Mouse (Mus musculus) adrenal gland, postnatal 36 days (tissue): ENCODE measurements at regions not wholly inside any gene's neighbourhood (a gene's known extent, or its start where the extent isn't known, plus 50 kb on each side); places are given as distances from the start of the nearest gene placed in this dataset.
A peak's percentile ranks its signal among the peaks of the same experiment; 100 is the strongest.

Experiments
- DNase-seq, 2 experiments: peaks; one replicate each; pipeline ENCODE4 v3.0.0; 2021; ENCODE audit warnings: mixed read lengths in 1 of 2

DNA sequence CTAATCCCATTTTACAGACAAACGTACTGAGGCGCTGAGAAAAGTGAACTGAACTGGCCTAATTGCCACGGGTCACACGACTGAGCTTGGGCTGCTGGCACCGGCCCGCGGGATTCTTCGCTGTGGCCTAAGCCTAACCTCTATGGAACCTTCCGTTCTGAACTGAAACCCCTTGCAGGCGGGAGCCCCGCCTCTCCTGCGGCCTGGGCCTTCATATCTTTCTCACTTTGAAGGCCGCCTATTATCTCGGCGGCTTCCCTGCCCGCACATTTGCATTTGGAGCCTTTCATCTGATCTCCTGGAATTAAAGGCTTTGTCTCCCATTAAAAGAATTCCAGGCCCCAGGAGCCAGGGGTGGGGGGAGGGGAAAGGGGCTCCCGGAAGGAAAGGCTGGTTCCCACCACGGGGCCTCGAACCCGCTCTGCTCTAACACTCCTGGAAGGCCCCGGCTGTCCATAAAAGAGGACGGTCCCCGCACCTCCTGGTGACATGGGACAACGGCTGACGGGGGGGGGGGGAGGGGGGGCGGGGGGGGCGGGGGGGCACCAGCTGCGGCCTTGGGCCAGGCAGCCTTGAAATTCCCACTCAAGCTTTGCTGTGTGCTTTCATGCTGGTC is 122.9 kb upstream of the Pja1 start:
- DNase-seq = peak in 1 of 2 experiments; percentile 20

- no peak for DNase-seq
Observed at GRCm38 (mm10) chrX:99592980-99593379, 121.9 kb upstream of the Pja1 start.

DNA sequence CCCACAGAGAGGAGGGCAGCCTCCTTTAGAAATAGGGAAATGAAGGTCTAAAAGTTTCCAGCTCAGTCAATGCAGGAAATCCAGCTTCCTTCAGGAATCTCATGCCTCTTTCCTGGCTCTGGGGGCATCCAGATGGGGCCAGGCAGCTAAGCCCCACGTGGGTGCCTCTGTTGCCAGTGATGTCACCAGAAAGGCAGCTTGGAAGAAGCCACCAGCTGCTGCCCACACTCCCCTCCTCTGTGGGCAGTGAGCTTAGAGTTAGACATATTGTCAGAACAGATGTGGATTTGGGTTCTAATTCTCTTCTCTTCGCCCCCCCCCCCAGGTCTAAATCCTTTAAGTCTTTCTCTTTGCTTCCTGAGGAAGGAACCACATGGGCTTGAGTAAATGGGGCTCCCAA is 116.2 kb upstream of the Pja1 start:
- no peak for DNase-seq

GRCm38 (mm10) chrX:99586282-99586681 is 115.2 kb upstream of the Pja1 start:
- DNase-seq = no peak

DNA sequence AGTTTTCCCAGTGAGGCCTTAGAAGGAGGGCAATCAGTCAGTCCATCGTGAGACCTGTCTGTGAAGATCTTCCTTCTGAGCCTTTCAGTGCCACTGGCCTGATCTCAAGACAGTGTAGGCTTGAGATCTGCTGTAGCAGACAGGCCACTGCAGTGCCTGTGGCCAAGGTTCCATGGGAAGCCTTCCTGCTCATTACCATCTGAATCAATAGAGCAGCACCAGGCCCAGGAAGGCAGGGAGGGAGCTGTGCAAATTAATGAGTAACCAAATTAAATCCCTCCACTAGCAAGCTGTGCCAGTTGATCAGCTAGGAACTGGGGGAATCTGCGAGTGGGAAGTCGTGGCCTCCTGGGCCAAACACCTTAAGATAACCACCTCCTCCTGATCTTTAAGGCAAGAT is 114.6 kb upstream of the Pja1 start:
- DNase-seq = no peak

DNA sequence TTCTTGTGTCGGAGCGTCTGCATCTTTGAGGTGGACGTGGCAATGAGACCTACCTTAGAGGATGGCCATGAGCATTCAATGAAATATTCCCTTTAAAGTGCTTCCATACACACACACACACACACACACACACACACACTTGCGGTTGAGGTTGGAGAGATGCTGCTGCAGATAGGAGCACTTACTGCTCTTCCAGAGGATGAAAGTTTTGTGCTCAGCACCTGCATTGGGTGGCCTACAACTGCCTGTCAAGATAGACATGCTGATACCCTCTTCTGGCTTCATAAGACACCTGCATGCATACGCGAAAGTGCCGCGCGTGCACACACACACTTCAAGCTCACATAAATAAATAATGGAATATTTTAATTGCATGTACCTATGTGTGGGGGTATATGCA is 111.5 kb upstream of the Pja1 start:
- DNase-seq = no peak

- DNase-seq = no peak
Observed at GRCm38 (mm10) chrX:99581632-99582466, 110.8 kb upstream of the Pja1 start.

DNA sequence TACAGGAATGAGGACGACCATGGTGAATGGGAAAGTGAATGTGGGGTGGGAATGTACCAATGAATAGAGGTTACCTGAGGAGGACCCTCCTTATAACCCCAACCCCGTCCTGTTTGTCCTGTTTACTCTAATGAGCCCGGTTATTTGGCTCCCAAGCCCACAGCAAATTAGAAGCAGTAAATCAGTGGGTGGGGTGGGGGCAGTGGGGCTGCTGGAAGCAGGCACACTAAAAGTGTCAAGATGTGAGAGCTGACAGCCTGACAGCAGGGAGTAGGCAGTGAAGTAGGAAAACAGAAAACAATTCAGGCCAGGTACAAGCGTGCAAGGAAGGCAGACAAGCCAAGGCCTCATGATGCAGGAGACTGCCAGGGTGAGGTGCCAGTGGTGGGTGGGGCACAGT is 108.1 kb upstream of the Pja1 start:
- no peak for DNase-seq

GRCm38 (mm10) chrX:99578796-99579195 is 107.7 kb upstream of the Pja1 start:
- DNase-seq = no peak

GRCm38 (mm10) chrX:99575105-99575504 is 104.0 kb upstream of the Pja1 start:
- DNase-seq = no peak

GRCm38 (mm10) chrX:99574441-99575103 is 103.5 kb upstream of the Pja1 start:
- peak; percentile 50 to 76 for DNase-seq

GRCm38 (mm10) chrX:99570161-99570560 is 99.1 kb upstream of the Pja1 start:
- DNase-seq = no peak

- no peak for DNase-seq
Observed at GRCm38 (mm10) chrX:99568244-99568643, 97.2 kb upstream of the Pja1 start.

DNA sequence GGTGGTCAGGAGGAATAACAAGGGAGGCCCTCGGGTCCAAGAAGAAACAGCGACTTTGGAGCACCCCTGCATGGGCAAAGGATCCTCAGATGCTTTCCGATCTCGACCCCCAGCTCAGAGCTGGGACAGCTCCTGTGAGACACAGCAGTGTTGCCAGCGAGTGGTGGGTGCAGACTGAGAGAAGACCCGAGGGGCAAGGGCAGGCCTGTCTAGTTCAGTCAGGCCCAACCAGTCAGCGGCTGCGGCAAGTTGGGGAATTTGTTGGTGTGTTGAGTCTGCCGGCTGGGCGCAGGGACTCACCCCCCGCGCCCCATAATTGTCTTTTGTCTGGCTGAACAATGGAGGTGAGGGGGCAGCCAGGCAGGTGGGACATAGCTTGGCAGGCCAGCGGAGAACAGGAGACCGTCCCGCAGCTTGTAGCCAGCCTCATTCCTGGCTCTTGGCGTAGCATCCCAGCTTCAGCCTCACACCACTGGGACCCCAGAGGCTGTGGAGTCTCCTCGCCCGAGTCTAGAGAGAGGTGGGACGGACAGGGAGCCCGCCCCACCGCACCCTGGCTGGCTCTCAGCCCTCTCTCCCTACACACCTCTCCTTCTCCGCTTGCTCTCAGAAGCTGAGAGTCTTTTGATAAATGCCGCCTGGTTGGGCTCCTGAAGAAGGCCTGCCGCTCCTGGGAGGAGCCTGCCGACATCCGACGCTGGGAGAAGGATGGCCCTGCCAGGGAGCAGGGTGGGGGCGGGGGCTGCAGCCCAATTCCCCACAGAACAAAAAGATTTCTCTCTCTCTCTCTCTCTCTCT is 96.5 kb upstream of the Pja1 start:
- DNase-seq = peak in 1 of 2 experiments; percentile 19

DNA sequence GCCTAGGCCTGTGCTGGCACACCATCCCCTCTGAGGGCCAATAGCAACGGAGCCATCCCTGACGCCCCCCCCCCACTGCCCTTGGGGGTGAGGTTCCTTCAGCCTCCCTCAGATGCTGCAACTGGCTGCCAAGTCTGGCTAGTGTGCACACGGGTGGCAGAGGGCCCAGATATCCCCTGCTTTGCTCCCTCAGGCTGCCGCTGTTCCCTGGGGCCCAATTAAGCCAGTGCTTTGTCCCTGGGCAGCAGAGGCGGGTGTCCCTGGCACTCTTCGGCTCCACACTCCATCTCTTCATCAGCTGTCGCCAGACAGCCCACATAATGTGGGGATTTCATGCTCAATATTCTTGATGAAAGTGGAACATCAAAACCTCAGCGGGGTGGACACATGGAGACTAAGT is 90.9 kb upstream of the Pja1 start:
- DNase-seq = no peak

DNA sequence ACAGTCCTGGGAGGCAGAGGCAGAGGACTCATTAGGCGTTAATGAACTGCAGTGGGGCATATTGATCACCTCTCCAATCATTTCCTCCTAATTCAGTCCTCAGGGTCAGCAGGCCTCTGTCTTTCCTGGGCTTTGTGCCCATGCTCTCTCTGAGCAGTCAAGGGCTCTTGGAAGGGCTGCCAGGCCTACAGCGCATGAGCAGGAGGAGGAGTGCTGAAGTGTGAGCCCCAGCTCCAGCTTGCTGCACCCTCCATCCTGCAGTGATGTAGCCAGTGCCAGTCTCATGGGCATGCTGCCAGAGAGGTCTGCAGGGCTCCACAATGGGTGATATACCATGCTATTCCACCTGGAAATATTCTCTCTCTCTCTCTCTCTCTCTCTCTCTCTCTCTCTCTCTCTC is 89.6 kb upstream of the Pja1 start:
- DNase-seq = peak; percentile 29 to 47

DNA sequence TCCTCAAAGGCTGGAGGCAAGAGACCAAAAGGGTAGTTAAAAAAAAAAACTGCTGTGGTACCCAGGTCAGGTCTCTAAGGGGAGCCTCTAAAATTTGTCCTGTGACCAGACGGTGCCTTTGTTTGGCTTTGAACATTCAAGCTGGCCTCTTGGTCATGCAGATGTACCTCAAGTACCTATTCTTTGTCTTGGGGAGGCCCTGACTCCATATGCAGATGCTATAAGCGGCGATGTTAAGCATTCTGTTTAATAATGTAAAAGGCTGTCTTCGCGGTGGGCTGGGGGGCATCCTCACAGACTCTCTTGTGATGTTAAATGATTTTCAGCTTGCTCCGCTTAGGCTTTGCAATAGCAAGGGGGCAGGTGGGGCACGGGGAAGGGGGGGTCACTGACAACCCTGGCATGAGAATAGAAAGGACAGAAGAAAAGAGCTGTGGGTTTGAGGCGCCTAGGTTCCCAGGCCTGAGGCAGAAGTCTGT is 85.8 kb upstream of the Pja1 start:
- DNase-seq = no peak

GRCm38 (mm10) chrX:99555976-99556781 is 85.1 kb upstream of the Pja1 start:
- no peak for DNase-seq

GRCm38 (mm10) chrX:99552778-99553177 is 81.7 kb upstream of the Pja1 start:
- DNase-seq = no peak

DNA sequence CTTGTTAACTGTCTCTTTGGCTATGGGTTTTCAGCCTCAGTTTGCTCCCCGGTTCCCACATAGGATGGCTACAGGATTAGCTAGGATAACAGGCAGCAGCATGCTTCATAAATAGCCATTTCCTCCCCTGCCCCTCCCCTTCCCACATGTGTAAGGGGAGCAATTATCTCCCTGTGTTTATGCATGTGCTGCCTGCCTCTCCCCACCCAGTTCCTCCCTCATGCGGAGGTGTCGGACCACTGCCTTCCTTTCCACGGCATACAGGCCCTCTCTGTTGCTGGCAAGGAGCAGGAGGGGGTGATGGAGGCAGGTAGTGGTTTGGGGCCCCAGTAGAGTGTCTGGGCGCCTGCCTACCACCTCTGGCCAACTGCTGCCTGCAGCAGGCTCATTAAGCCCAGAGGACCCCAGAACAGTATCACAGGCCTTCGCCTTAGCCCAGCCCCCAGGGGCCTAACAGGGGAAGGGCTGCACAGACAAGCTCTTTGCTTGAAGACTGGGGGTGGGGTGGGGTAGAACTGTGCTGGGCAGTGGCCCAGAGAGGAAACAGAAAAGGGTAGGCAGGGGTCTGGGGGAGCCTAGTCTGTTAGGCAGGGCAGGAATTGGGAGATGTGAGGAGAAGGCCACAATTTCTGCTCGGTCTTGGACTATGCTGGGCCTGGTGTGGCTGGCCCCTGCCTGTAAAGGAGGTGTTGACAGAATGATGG is 79.1 kb upstream of the Pja1 start:
- no peak for DNase-seq
